Comparison of ENCODE assay signal across 29 mouse cellular contexts in genomic region chr8:125586587-125586986, GRCm38 (mm10).
"Had no signal": no experiment of that assay in that cellular context is flagged by ENCODE, and none has a peak within 500 bp of the region (broad histone marks: within the 10 kb centered on the region; RNA-seq: fewer than 3 reads in every experiment).

No protein-coding gene starts in this region.

- H3K4me3 ChIP-seq: embryonic facial prominence, embryonic 10.5 days; embryonic facial prominence, embryonic 12.5 days; embryonic facial prominence, embryonic 13.5 days; embryonic facial prominence, embryonic 15.5 days; erythroblast, embryonic 14.5 days; forebrain, embryonic 10.5 days; forebrain, embryonic 12.5 days; forebrain, embryonic 13.5 days; forebrain, embryonic 15.5 days; gastrocnemius, adult 2 months; heart, adult 2 months had no signal

- DNase-seq: cerebellum, adult 2 months; cerebellum, adult 8-10 months; cerebellum, adult 9-10 months; cerebellum, adult 9-11 months; cerebellum, postnatal 10 days; cerebellum, postnatal 14 days; cerebellum, postnatal 25 days; cerebellum, postnatal 36 days; embryo, embryonic 11 days; forebrain, postnatal 0 days; gastrocnemius, adult 2 months; gastrocnemius, postnatal 10 days; gastrocnemius, postnatal 14 days; gastrocnemius, postnatal 25 days; gastrocnemius, postnatal 36 days; heart, adult 11 months; heart, adult 18-20 months; heart, adult 2 months had no signal

- H3K27ac ChIP-seq: embryonic facial prominence, embryonic 10.5 days; embryonic facial prominence, embryonic 12.5 days; embryonic facial prominence, embryonic 13.5 days; embryonic facial prominence, embryonic 15.5 days; forebrain, embryonic 10.5 days; forebrain, embryonic 12.5 days; forebrain, embryonic 13.5 days; forebrain, embryonic 15.5 days; gastrocnemius, adult 2 months; heart, adult 2 months had no signal

- H3K9me3 ChIP-seq: embryonic facial prominence, embryonic 10.5 days; embryonic facial prominence, embryonic 12.5 days; embryonic facial prominence, embryonic 13.5 days; embryonic facial prominence, embryonic 15.5 days; forebrain, embryonic 10.5 days; forebrain, embryonic 12.5 days; forebrain, embryonic 13.5 days; forebrain, embryonic 15.5 days had no signal

- H3K9ac ChIP-seq: embryonic facial prominence, embryonic 12.5 days; embryonic facial prominence, embryonic 13.5 days; embryonic facial prominence, embryonic 15.5 days; forebrain, embryonic 12.5 days; forebrain, embryonic 13.5 days; forebrain, embryonic 15.5 days; forebrain, postnatal 0 days had no signal

- H3K4me1 ChIP-seq: embryonic facial prominence, embryonic 15.5 days; forebrain, embryonic 15.5 days had no signal

- ATAC-seq: forebrain, embryonic 13.5 days; forebrain, embryonic 14.5 days; forebrain, embryonic 15.5 days; forebrain, embryonic 16.5 days; forebrain, postnatal 0 days had no signal

- H3K36me3 ChIP-seq: embryonic facial prominence, embryonic 10.5 days; embryonic facial prominence, embryonic 12.5 days; embryonic facial prominence, embryonic 13.5 days; embryonic facial prominence, embryonic 15.5 days; forebrain, embryonic 10.5 days; forebrain, embryonic 12.5 days; forebrain, embryonic 15.5 days had no signal

- H3K4me2 ChIP-seq: embryonic facial prominence, embryonic 12.5 days; embryonic facial prominence, embryonic 13.5 days; embryonic facial prominence, embryonic 15.5 days; forebrain, embryonic 12.5 days; forebrain, embryonic 13.5 days; forebrain, embryonic 15.5 days had no signal

- H3K27me3 ChIP-seq: embryonic facial prominence, embryonic 12.5 days; embryonic facial prominence, embryonic 13.5 days; embryonic facial prominence, embryonic 15.5 days; forebrain, embryonic 12.5 days; forebrain, embryonic 13.5 days; forebrain, embryonic 15.5 days had no signal
